Mouse (Mus musculus): ENCODE results near the gene Amd1. TPM values are rescaled to one million over a fixed set of nuclear protein-coding genes. Genes with fewer than 3 reads are reported as not detected.
A peak's percentile ranks its signal among the peaks of the same experiment; 100 is the strongest.

Amd1 gene
- polyA plus RNA-seq, 1 experiment from 2014 or later, result 33.5 TPM

DNA sequence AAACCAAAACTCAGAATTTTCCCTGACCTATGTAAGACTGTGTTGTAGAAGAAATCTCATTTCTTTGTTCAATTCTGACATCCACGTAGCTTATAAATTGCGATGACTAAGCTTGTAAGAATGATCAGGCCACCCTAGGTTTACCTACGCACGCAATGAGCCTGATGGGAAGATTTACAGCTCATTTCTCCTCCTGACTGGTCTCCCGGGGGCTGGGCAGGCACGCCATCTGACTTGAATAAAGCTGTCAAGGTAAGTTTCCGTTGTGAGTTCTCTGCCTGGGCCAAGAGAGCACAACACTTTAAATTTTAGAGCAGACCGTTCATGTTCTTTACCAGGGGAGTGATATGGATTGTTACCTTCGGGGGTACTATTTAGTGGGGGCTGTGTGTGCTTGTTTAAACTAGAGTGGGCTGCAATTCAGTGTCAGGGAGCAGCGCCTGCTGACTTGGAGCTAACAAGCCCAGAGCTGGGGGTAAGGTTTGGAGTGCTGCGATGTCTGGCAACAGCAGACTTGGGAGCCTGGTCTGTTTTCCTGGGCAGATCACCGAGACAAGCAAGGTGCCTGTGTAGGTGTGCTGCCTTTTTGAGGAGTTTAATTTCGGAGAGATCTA is 37.5 kb upstream of the Amd1 start, which contains the start of gene Cdk19:
Cdk19 (plus strand) TSS at position 214 of the 614 bp plus-strand sequence.
- Histone ChIP-seq H3K4me3 (ENCODE audit: low read depth, low read length) (no peak within 1 kb of the TSS), H3K9ac (ENCODE audit: low read depth, low read length) (no peak within 1 kb of the TSS), H3K27ac (ENCODE audit: low read length) (no peak within 1 kb of the TSS), H3K4me1 (ENCODE audit: control insufficient read depth, low read depth, low read length) (no peaks in the 10 kb centered on the region), H3K27me3 (ENCODE audit: control insufficient read depth, insufficient read depth, low read depth, low read length) (no peaks in the 10 kb centered on the region), H3K4me2 (ENCODE audit: low read depth, low read length) (no peak within 1 kb of the TSS), H3K9me3 (replicated peaks; ENCODE audit: control insufficient read depth, low read length) (no peaks in the 10 kb centered on the region), H3K36me3 (ENCODE audit: control insufficient read depth, insufficient read depth) (no peaks in the 10 kb centered on the region)
- WGBS (ENCODE audit: insufficient replicate concordance), result 55% methylated on average over 13 of the region's 13 CpGs
- no peak for ATAC-seq (ENCODE audit: low read depth)

DNA sequence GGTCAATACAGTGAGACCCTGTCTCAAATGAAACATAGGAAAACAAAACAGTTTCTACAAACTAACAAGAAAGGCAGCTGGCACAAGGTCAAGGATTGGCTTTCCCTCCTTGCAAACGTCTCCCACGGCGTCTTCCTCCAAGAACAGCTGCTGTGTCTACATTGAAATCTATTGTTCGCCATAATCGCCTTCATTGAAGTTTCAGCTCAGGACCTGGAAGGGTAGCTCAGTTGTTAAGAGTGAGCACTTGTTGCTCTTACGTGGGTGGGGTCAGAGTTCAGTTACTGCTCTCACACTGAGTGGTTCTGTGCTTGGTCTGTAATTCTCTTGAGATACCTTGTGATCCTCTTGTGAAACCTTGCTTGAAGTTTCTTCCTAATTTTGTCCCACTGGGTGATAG is 30.9 kb upstream of the Amd1 start:
- H3K4me1 ChIP-seq (ENCODE audit: control insufficient read depth, low read depth, low read length), result peaks cover 10% of the 10 kb centered on the region
- H3K9me3 ChIP-seq (replicated peaks; ENCODE audit: control insufficient read depth, low read length), result no peaks in the 10 kb centered on the region
- H3K4me3 ChIP-seq (ENCODE audit: low read depth, low read length), result no peak overlapping the region
- WGBS (ENCODE audit: insufficient replicate concordance), result 77% methylated on average over 6 of the region's 6 CpGs
- no peaks in the 10 kb centered on the region for H3K27me3 ChIP-seq (ENCODE audit: control insufficient read depth, insufficient read depth, low read depth, low read length)
- no peak for ATAC-seq (ENCODE audit: low read depth)
- no peaks in the 10 kb centered on the region for H3K36me3 ChIP-seq (ENCODE audit: control insufficient read depth, insufficient read depth)
- H3K4me2 ChIP-seq (ENCODE audit: low read depth, low read length), result no peak overlapping the region
- H3K27ac ChIP-seq (ENCODE audit: low read length), result no peak overlapping the region
- H3K9ac ChIP-seq (ENCODE audit: low read depth, low read length), result no peak overlapping the region

DNA sequence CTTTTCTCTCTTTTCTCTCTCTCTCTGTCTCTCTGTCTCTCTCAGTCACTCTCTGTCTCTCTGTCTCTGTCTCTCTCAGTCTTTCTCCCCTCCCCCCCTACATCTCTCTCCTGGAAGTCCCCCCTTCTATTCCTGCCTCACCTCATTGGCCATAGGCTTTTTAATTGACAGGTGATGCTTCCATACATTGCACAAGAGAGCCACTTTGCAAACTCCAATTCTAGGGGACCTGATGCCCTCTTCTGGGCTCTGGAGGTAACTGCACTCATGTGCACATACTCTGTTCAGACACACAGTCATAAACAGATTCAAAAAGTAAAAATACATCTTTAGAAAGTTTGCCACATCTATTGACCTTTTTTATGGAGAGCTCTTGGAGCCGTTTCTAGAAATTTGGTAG is 28.3 kb upstream of the Amd1 start:
- no peak overlapping the region for H3K4me3 ChIP-seq (ENCODE audit: low read depth, low read length)
- peaks cover 15% of the 10 kb centered on the region for H3K4me1 ChIP-seq (ENCODE audit: control insufficient read depth, low read depth, low read length)
- ATAC-seq (ENCODE audit: low read depth), result no peak
- H3K9me3 ChIP-seq (replicated peaks; ENCODE audit: control insufficient read depth, low read length), result no peaks in the 10 kb centered on the region
- H3K27me3 ChIP-seq (ENCODE audit: control insufficient read depth, insufficient read depth, low read depth, low read length), result no peaks in the 10 kb centered on the region
- WGBS (ENCODE audit: insufficient replicate concordance), result 71% methylated on average over 1 of the region's 1 CpGs
- no peak overlapping the region for H3K4me2 ChIP-seq (ENCODE audit: low read depth, low read length)
- no peak overlapping the region for H3K27ac ChIP-seq (ENCODE audit: low read length)
- no peak overlapping the region for H3K9ac ChIP-seq (ENCODE audit: low read depth, low read length)
- no peaks in the 10 kb centered on the region for H3K36me3 ChIP-seq (ENCODE audit: control insufficient read depth, insufficient read depth)

DNA sequence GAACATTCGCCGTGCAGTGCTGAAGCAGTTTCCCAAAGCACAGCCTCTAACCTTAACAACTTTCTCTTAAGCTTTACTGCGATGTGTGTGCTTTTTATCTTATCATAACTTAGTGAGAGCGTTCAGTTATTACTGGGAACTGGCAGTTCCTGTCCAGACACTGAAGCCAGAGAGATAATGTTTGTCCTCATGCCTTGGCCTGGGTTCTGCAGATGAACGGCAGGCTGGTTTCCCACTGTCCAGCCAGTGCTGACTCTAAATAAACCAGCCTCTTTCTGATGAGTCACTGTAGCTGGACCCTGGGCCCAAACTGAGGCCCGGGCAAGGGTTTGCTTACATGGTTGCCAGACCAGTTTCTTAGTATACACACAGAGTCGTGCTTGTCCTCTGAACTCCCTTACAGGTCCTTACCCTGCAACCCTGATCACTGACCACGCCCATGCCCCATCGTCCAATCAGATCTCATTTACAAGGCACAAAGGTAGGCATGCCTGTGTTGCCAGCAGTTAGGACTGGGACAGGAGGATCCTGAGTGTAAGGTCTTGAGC is 26.1 kb upstream of the Amd1 start:
- peak overlapping the region; percentile 19; the same call in 1 of the 2 replicates for H3K4me3 ChIP-seq (ENCODE audit: low read depth, low read length)
- 18% methylated on average over 9 of the region's 9 CpGs for WGBS (ENCODE audit: insufficient replicate concordance)
- peak overlapping the region; percentile 57 for H3K4me2 ChIP-seq (ENCODE audit: low read depth, low read length)
- no peaks in the 10 kb centered on the region for H3K36me3 ChIP-seq (ENCODE audit: control insufficient read depth, insufficient read depth)
- H3K9me3 ChIP-seq (replicated peaks; ENCODE audit: control insufficient read depth, low read length), result no peaks in the 10 kb centered on the region
- ATAC-seq (ENCODE audit: low read depth), result peak; percentile 96
- H3K9ac ChIP-seq (ENCODE audit: low read depth, low read length), result peak overlapping the region; percentile 40
- no peaks in the 10 kb centered on the region for H3K27me3 ChIP-seq (ENCODE audit: control insufficient read depth, insufficient read depth, low read depth, low read length)
- H3K27ac ChIP-seq (ENCODE audit: low read length), result peak overlapping the region; percentile 85
- peaks cover 15% of the 10 kb centered on the region for H3K4me1 ChIP-seq (ENCODE audit: control insufficient read depth, low read depth, low read length)

DNA sequence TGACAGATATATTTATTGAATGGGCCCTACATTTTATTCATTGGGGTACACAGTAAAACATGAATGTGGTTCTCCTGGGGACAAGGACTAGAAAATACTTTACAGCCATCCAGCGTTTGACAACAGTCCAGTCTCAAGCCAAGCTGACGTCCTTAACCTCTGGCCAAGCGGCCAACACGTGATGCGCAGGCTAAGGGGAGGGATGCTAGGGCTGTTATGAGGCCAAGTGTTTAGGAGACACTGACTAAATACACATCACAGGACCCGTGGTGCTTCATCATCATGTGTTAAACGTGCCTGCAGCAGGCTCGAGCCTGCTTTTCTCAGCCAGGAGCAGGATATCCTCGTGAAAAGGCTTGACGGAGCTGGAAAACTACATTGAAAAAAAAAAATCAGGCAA is 18.3 kb upstream of the Amd1 start:
- Histone ChIP-seq H3K9me3 (replicated peaks; ENCODE audit: control insufficient read depth, low read length) (peaks cover 2% of the 10 kb centered on the region; the same call in 1 of the 2 replicates), H3K4me3 (ENCODE audit: low read depth, low read length) (no peak overlapping the region), H3K4me2 (ENCODE audit: low read depth, low read length) (no peak overlapping the region), H3K27me3 (ENCODE audit: control insufficient read depth, insufficient read depth, low read depth, low read length) (no peaks in the 10 kb centered on the region), H3K4me1 (ENCODE audit: control insufficient read depth, low read depth, low read length) (no peaks in the 10 kb centered on the region), H3K27ac (ENCODE audit: low read length) (no peak overlapping the region), H3K9ac (ENCODE audit: low read depth, low read length) (no peak overlapping the region), H3K36me3 (ENCODE audit: control insufficient read depth, insufficient read depth) (no peaks in the 10 kb centered on the region)
- WGBS (ENCODE audit: insufficient replicate concordance), result 80% methylated on average over 10 of the region's 10 CpGs
- ATAC-seq (ENCODE audit: low read depth), result no peak

DNA sequence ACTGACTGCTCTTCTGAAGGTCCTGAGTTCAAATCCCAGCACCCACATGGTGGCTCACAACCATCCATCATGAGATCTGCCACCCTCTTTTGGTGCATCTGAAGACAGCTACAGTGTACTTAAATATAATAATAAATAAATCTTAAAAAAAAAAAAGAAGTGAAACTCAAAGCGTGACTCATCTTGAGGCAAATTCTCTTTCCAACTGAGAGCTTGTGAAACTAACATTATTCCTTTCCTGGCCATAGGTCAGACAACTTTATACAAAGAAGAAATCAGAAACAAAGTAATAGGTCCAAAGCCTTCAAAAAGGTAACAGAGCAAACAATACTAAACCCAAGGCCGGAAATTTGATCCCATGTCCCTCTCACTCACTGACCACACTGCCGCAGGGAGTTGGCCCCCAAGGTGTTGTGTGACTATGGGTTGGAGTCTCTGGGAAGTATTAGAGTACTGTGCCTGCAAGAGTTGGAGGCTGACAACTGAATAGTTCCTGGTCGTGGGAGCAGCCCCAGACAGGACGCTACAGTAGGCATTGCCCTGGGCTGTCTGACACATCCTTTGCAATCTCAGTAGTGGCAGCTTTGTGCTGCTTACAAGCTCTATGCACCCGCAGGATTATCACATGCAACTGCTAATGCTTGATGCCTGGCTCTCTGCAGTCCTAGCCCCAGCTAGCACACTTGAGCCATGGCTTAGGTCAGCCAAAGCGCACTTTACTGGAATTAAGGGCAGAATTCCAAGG is 15.0 kb upstream of the Amd1 start:
- 59% methylated on average over 7 of the region's 7 CpGs for WGBS (ENCODE audit: insufficient replicate concordance)
- Histone ChIP-seq H3K27ac (ENCODE audit: low read length) (no peak overlapping the region), H3K27me3 (ENCODE audit: control insufficient read depth, insufficient read depth, low read depth, low read length) (no peaks in the 10 kb centered on the region), H3K4me2 (ENCODE audit: low read depth, low read length) (no peak overlapping the region), H3K4me3 (ENCODE audit: low read depth, low read length) (no peak overlapping the region), H3K9ac (ENCODE audit: low read depth, low read length) (no peak overlapping the region), H3K4me1 (ENCODE audit: control insufficient read depth, low read depth, low read length) (no peaks in the 10 kb centered on the region), H3K36me3 (ENCODE audit: control insufficient read depth, insufficient read depth) (no peaks in the 10 kb centered on the region), H3K9me3 (replicated peaks; ENCODE audit: control insufficient read depth, low read length) (peaks cover 2% of the 10 kb centered on the region; the same call in 1 of the 2 replicates)
- ATAC-seq (ENCODE audit: low read depth), result no peak

DNA sequence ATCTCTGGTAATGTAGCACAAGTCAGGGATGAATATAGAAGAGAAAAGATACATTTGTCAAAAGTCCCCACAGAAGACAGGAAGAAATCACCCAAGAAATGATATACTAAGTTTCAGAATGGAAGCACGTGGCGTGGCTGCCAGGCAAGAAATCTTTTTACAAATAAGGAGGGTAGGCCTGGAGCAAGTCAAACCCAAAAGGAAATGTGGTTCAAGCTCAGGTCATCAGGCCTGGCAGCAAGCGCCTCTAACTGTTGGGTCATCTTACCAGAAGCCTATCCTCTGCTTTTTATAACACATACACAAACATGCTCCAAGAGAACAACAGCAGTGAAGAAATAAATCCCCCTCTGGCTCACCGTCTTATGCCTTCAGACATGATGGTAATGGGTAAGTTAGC is 10.8 kb upstream of the Amd1 start:
- Histone ChIP-seq H3K4me2 (ENCODE audit: low read depth, low read length) (no peak overlapping the region), H3K27me3 (ENCODE audit: control insufficient read depth, insufficient read depth, low read depth, low read length) (no peaks in the 10 kb centered on the region), H3K4me3 (ENCODE audit: low read depth, low read length) (no peak overlapping the region), H3K4me1 (ENCODE audit: control insufficient read depth, low read depth, low read length) (peaks cover 11% of the 10 kb centered on the region), H3K9me3 (replicated peaks; ENCODE audit: control insufficient read depth, low read length) (no peaks in the 10 kb centered on the region), H3K27ac (ENCODE audit: low read length) (no peak overlapping the region), H3K9ac (ENCODE audit: low read depth, low read length) (no peak overlapping the region), H3K36me3 (ENCODE audit: control insufficient read depth, insufficient read depth) (no peaks in the 10 kb centered on the region)
- ATAC-seq (ENCODE audit: low read depth), result no peak
- 72% methylated on average over 4 of the region's 4 CpGs for WGBS (ENCODE audit: insufficient replicate concordance)

DNA sequence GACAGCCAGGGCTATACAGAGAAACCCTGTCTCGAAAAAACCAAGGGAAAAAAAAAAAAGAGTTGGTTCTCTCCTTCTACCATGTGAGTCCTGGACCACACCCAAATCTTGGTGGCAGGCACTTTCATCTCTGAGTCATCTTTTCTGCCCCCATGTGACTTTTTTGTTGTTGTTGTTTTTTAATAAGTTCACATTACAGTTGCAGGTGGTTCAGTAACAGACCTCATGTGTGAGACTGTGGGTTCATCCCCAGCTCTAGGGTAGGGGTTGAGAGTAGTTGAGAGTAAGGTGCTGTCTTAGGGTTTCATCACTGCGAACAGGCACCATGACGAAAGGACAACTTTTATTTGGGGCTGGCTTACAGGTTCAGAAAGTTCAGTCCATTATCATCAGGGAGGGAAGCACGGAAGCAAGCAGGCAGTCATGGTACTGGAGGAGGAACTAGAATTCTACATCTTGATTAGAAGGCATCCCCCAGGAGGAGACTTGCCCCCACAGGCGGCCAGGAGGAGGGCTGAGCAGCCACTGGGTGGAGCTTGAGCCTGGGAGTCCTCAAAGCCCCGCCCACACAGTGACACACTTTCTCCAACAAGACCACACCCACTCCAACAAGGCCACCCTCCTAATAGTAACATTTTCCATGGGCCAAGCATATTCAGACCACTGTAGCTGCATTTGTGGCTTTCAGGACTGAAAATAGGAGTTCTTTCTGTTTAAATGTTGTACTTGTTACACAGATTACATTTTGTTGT is 8.1 kb upstream of the Amd1 start:
- H3K27ac ChIP-seq (ENCODE audit: low read length), result peak overlapping the region; percentile 68; the same call in 1 of the 2 replicates
- peak; percentile 91 for ATAC-seq (ENCODE audit: low read depth)
- H3K4me1 ChIP-seq (ENCODE audit: control insufficient read depth, low read depth, low read length), result peaks cover 11% of the 10 kb centered on the region
- WGBS (ENCODE audit: insufficient replicate concordance), result 32% methylated on average over 6 of the region's 6 CpGs
- H3K4me2 ChIP-seq (ENCODE audit: low read depth, low read length), result peak overlapping the region; percentile 54
- H3K9me3 ChIP-seq (replicated peaks; ENCODE audit: control insufficient read depth, low read length), result peaks cover 6% of the 10 kb centered on the region
- peak overlapping the region; percentile 36 for H3K4me3 ChIP-seq (ENCODE audit: low read depth, low read length)
- H3K9ac ChIP-seq (ENCODE audit: low read depth, low read length), result peak overlapping the region; percentile 15; the same call in 1 of the 2 replicates
- no peaks in the 10 kb centered on the region for H3K36me3 ChIP-seq (ENCODE audit: control insufficient read depth, insufficient read depth)
- no peaks in the 10 kb centered on the region for H3K27me3 ChIP-seq (ENCODE audit: control insufficient read depth, insufficient read depth, low read depth, low read length)
